Mouse (Mus musculus) bone marrow macrophage, adult 2 months (primary cell): ENCODE measurements around the gene Cnga3.

ENCODE experiments used
- CTCF ChIP-seq: IDR thresholded peaks from 2 replicates; pipeline ENCODE4 v1.5.1; 2012; ENCODE audit warnings: low read depth, mild to moderate bottlenecking, low read length, moderate library complexity
- POLR2A ChIP-seq: IDR thresholded peaks from 2 replicates; pipeline ENCODE4 v1.6.1; 2012; ENCODE audit warnings: mild to moderate bottlenecking, low read depth, low read length, borderline replicate concordance

GRCm38 (mm10) chr1:37288941-37289340 is 74.7 kb downstream of the Cnga3 start:
- no peak for TF ChIP-seq CTCF
- no peak for TF ChIP-seq POLR2A
